Mouse (Mus musculus) B cell, adult 62 days (primary cell): ENCODE data around the gene Tet2. TPM values are rescaled to one million over a fixed set of nuclear protein-coding genes. Genes with fewer than 3 reads are reported as not detected.

ENCODE experiments used
- total RNA-seq: library from RNA; stranded (reverse); gene quantifications from 4 replicates; pipeline ENCODE4 v1.2.4, GENCODE M21; 2023

Tet2 gene
- 71.9 to 91.4 TPM (median 73.7 TPM) in 4 replicates for total RNA-seq

GRCm38 (mm10) chr3:133544551-133545303 lies at the start of gene Tet2:
Tet2 (minus strand) TSS chr3:133545139.

Other genes with a start within 250 kb of the Tet2 start
- gene Ppa2, start 235.0 kb downstream of the Tet2 start, total RNA-seq = 18.6 to 22.3 TPM (median 21.6 TPM) in 4 replicates